Mouse (Mus musculus) limb, embryonic 11.5 days (tissue): ENCODE data around the gene Dpf3. TPM values are rescaled to one million over a fixed set of nuclear protein-coding genes. Genes with fewer than 3 reads are reported as not detected.

ENCODE experiments used
- ATAC-seq: fragments of 200-750 bp; cut with Nextera tagmentation; 2 replicates; pipeline ENCODE4 v1.8.0; 2017; ENCODE audit warnings: low read depth; ENCODE audit not compliant: insufficient number of reproducible peaks, low FRiP score, low TSS enrichment
- DNase-seq: peaks from one replicate; pipeline ENCODE4 v3.0.0-alpha.2; 2015; ENCODE audit warnings: low spot score
- H3K27ac ChIP-seq: fragments of 300-500 bp; sonication (generic); replicated peaks from 2 replicates; pipeline ENCODE4 v1.5.1; 2014; ENCODE audit warnings: low read depth, mild to moderate bottlenecking, low read length
- H3K27me3 ChIP-seq: fragments of 300-500 bp; sonication (generic); 2 replicates; pipeline ENCODE4 v1.6.1; 2014; ENCODE audit warnings: mild to moderate bottlenecking, low read length, mixed read lengths; ENCODE audit not compliant: control insufficient read depth, insufficient read depth
- H3K36me3 ChIP-seq: fragments of 300-500 bp; sonication (generic); 2 replicates; pipeline ENCODE4 v1.6.1; 2014; ENCODE audit warnings: mild to moderate bottlenecking, low read length, moderate library complexity, mixed read lengths; ENCODE audit not compliant: control insufficient read depth, insufficient read depth
- H3K4me1 ChIP-seq: fragments of 300-500 bp; sonication (generic); 2 replicates; pipeline ENCODE4 v1.6.1; 2014; ENCODE audit warnings: low read length, mixed read lengths; ENCODE audit not compliant: control insufficient read depth, insufficient read depth
- H3K4me2 ChIP-seq: fragments of 300-500 bp; sonication (generic); 2 replicates; pipeline ENCODE4 v1.6.1; 2014; ENCODE audit warnings: low read depth, mild to moderate bottlenecking, moderate library complexity; ENCODE audit not compliant: severe bottlenecking
- H3K4me3 ChIP-seq: fragments of 300-500 bp; sonication (generic); 2 replicates; pipeline ENCODE4 v1.5.1; 2014; ENCODE audit warnings: low read depth, low read length
- H3K9ac ChIP-seq: fragments of 300-500 bp; sonication (generic); 2 replicates; pipeline ENCODE4 v1.6.1; 2014; ENCODE audit warnings: mild to moderate bottlenecking, low read length
- H3K9me3 ChIP-seq: fragments of 300-500 bp; sonication (generic); 2 replicates; pipeline ENCODE4 v1.6.1; 2016; ENCODE audit warnings: low read length; ENCODE audit not compliant: control insufficient read depth
- WGBS: fragments of 180-500 bp; shearing (Covaris S2); extraction: QIAGEN DNeasy Blood & Tissue Kit; methylation state at CpG from one replicate; pipeline ENCODE4 v1.1.7; 2014; 5-methylcytosine and 5-hydroxymethylcytosine counted together
- polyA plus RNA-seq: library from polyadenylated mRNA; unstranded; fragments of >200 nt; fragmentation: Nextera tagmentation; extraction: Ambion mirVana; gene quantifications from 2 replicates; pipeline ENCODE4 v1.2.1, GENCODE M21; 2014

The Dpf3 gene
- 3.6 and 3.7 TPM in 2 replicates for polyA plus RNA-seq

DNA sequence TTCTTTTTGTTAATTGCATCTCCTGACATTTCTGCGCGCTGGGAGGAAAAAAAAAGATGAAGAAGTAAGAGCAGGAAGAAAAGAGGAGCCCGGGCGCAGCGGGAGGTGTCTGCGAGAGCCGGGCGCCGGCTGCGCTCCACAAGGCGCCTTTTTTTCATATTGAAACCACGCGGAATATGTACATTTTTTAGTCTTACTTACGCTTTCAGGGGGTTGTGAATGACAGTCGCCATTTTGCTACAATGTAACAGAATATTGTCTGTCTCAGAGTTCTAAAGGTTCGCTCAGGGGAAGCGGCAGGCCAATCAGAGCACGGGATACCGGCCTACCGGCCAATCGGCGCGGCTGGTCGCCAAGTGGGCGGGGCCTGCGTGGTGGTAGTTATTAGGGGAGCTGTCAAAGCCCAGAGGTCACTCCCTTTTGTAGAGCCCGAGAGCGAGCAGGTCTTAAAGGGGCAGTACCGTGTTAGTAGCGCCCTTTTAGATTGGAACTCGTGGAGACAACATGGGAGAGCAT is at the start of gene Dpf3:
Gene Dpf3, minus strand, starts transcription at position 241 of the 516 bp plus-strand sequence.
- H3K4me2 ChIP-seq, result peak within 1 kb of the TSS; percentile 99
- peak; percentile 97 for DNase-seq
- H3K9ac ChIP-seq, result peak within 1 kb of the TSS; percentile 48
- H3K4me3 ChIP-seq, result peak within 1 kb of the TSS; percentile 68
- H3K4me1 ChIP-seq, result peaks cover 14% of the 10 kb centered on the region
- no peaks in the 10 kb centered on the region; the same call in 1 of the 2 replicates for H3K36me3 ChIP-seq
- peak within 1 kb of the TSS; percentile 62; the same call in 1 of the 2 replicates for H3K27ac ChIP-seq
- WGBS, result under 1% methylated on average over 31 of the region's 31 CpGs
- peak; percentile 93 for ATAC-seq
- no peaks in the 10 kb centered on the region for H3K9me3 ChIP-seq
- peaks cover 20% of the 10 kb centered on the region for H3K27me3 ChIP-seq

GRCm38 (mm10) chr12:83536039-83536438 is 48.5 kb upstream of the Dpf3 start:
- Histone ChIP-seq H3K4me2 (no peak overlapping the region), H3K9ac (no peak overlapping the region), H3K27ac (no peak overlapping the region), H3K4me3 (no peak overlapping the region), H3K27me3 (no peaks in the 10 kb centered on the region), H3K4me1 (0 out of 2 replicates have a peak, but pooled peaks cover 3% of the 10 kb centered on the region), H3K36me3 (peaks cover 6% of the 10 kb centered on the region), H3K9me3 (no peaks in the 10 kb centered on the region)
- ATAC-seq (no peak), DNase-seq (no peak)
- 84% methylated on average over 9 of the region's 9 CpGs for WGBS

- Histone ChIP-seq H3K4me3 (no peak overlapping the region), H3K36me3 (peaks cover 6% of the 10 kb centered on the region), H3K27me3 (no peaks in the 10 kb centered on the region), H3K4me1 (0 out of 2 replicates have a peak, but pooled peaks cover 3% of the 10 kb centered on the region), H3K4me2 (no peak overlapping the region), H3K9ac (no peak overlapping the region), H3K9me3 (no peaks in the 10 kb centered on the region), H3K27ac (no peak overlapping the region)
- no peak for ATAC-seq
- DNase-seq, result no peak
- 75% methylated on average over 11 of the region's 11 CpGs for WGBS
Measured at GRCm38 (mm10) chr12:83535428-83535827, 47.9 kb upstream of the Dpf3 start.

- no peak overlapping the region for H3K4me2 ChIP-seq
- ATAC-seq (no peak), DNase-seq (no peak)
- no peak overlapping the region for H3K9ac ChIP-seq
- no peak overlapping the region for H3K4me3 ChIP-seq
- no peaks in the 10 kb centered on the region for H3K9me3 ChIP-seq
- H3K27ac ChIP-seq, result no peak overlapping the region
- 80% methylated on average over 3 of the region's 3 CpGs for WGBS
- 0 out of 2 replicates have a peak, but pooled peaks cover 3% of the 10 kb centered on the region for H3K4me1 ChIP-seq
- peaks cover 2% of the 10 kb centered on the region for H3K36me3 ChIP-seq
- no peaks in the 10 kb centered on the region for H3K27me3 ChIP-seq
Measured at GRCm38 (mm10) chr12:83534190-83534589, 46.7 kb upstream of the Dpf3 start.

DNA sequence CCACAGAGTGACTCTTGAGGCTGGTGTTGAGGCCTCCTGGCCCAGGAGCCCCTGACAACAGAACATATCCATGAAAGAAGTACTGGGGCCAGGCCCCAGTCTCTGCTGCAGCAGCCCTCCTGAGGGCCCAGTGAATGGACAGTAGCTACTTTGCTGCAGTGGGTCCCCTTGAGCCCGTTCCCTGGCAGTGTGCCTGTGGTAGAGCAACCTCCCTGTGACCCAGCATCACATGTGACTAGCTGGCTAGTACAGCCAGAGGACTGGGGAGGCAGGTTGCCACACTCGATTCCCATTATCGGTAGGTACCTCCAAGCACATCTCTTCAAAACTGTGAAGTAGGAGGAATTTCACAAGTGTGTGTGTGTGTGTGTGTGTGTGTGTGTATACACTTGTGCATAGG is 45.5 kb upstream of the Dpf3 start:
- Histone ChIP-seq H3K27me3 (no peaks in the 10 kb centered on the region), H3K4me1 (0 out of 2 replicates have a peak, but pooled peaks cover 3% of the 10 kb centered on the region), H3K9me3 (no peaks in the 10 kb centered on the region), H3K4me3 (no peak overlapping the region), H3K27ac (no peak overlapping the region), H3K36me3 (no peaks in the 10 kb centered on the region; the same call in 1 of the 2 replicates), H3K4me2 (no peak overlapping the region), H3K9ac (no peak overlapping the region)
- ATAC-seq (no peak), DNase-seq (no peak)
- WGBS, result 97% methylated on average over 3 of the region's 3 CpGs

DNA sequence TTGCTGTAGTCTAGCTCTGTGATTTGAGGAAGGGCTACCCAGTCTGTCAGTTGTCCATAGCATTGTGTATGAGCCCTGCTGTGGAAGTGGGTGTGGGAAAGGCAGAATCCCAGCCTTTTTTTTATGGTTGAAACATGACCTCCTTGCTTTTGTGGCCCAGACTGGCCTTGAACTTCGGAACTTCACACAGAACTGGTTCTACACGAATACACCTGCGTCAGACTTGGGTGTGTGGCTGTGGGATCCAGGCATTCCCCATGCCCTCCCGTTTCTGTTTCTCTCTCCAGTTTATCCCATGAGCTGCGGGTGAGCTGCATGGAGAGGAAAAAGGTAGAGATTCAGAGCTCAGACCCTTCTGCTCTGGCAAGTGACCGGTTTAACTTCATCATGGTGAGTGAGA is 44.5 kb upstream of the Dpf3 start:
- WGBS, result 88% methylated on average over 6 of the region's 6 CpGs
- Histone ChIP-seq H3K27ac (no peak overlapping the region), H3K4me1 (0 out of 2 replicates have a peak, but pooled peaks cover 3% of the 10 kb centered on the region), H3K4me2 (no peak overlapping the region), H3K36me3 (no peaks in the 10 kb centered on the region; the same call in 1 of the 2 replicates), H3K27me3 (no peaks in the 10 kb centered on the region), H3K9ac (no peak overlapping the region), H3K9me3 (no peaks in the 10 kb centered on the region), H3K4me3 (no peak overlapping the region)
- no peak for ATAC-seq
- DNase-seq, result no peak

- Histone ChIP-seq H3K36me3 (no peaks in the 10 kb centered on the region), H3K27me3 (no peaks in the 10 kb centered on the region), H3K27ac (no peak overlapping the region), H3K9ac (no peak overlapping the region), H3K4me1 (no peaks in the 10 kb centered on the region), H3K4me2 (no peak overlapping the region), H3K4me3 (no peak overlapping the region), H3K9me3 (no peaks in the 10 kb centered on the region)
- DNase-seq, result no peak
- ATAC-seq, result no peak
- 86% methylated on average over 5 of the region's 5 CpGs for WGBS
Measured at GRCm38 (mm10) chr12:83528665-83529064, 41.1 kb upstream of the Dpf3 start.

DNA sequence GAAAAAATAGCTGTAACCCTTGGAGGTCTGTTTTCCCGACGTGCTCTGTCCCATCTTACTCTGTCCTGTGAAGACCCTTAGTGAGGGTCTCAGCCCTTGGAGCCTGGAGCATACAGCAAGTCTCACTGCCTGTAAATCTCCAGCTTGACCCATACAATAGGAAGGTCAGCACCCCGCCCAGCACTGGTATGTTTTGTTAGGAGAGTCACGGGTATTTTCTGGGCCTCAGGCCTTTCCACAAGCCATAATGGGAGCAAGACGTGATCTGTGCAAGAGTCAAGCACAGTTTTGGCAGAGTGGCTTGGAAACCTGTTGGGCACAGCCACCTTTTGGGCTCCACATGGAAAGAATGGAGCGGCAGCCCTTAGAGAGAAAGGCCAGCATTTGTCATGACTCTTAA is 40.3 kb upstream of the Dpf3 start:
- Histone ChIP-seq H3K27me3 (no peaks in the 10 kb centered on the region), H3K4me2 (no peak overlapping the region), H3K36me3 (no peaks in the 10 kb centered on the region), H3K9ac (no peak overlapping the region), H3K4me3 (no peak overlapping the region), H3K4me1 (no peaks in the 10 kb centered on the region), H3K27ac (no peak overlapping the region), H3K9me3 (no peaks in the 10 kb centered on the region)
- DNase-seq, result no peak
- no peak for ATAC-seq
- WGBS, result 55% methylated on average over 6 of the region's 6 CpGs
